Mouse (Mus musculus): ENCODE measurements at regions not wholly inside any gene's neighbourhood (a gene's known extent, or its start where the extent isn't known, plus 50 kb on each side); places are given as distances from the start of the nearest gene placed in this dataset.

GRCm38 (mm10) chr6:103826042-103826441, 315.7 kb downstream of the Chl1 start:
- TF ChIP-seq POLR2A (IDR thresholded peaks at IDR 0.05; ENCODE audit: extremely low read depth, insufficient read depth, low read length), result no peak
- TF ChIP-seq CTCF (IDR thresholded peaks at IDR 0.05; ENCODE audit: extremely low read depth, insufficient read depth, low read length), result no peak
